Mouse (Mus musculus): ENCODE measurements around the gene Sccpdh. TPM values are rescaled to one million over a fixed set of nuclear protein-coding genes. Genes with fewer than 3 reads are reported as not detected.
"Not testable (repeated sequence)": the region's sequence is repeated elsewhere in the genome, so short reads cannot be mapped to it uniquely, and the experiment has no call there.

Gene Sccpdh
- polyA plus RNA-seq, 1 experiment from 2014 or later, result 51.8 TPM

- Histone ChIP-seq H3K9me3 (no peaks in the 10 kb centered on the region), H3K4me3 (replicated peaks) (no peak overlapping the region), H3K27me3 (replicated peaks) (no peaks in the 10 kb centered on the region), H3K27ac (no peak overlapping the region), H3K4me2 (replicated peaks) (no peak overlapping the region), H3K36me3 (peaks cover 7% of the 10 kb centered on the region; the same call in 1 of the 2 replicates), H3K9ac (no peak overlapping the region), H3K4me1 (replicated peaks) (no peaks in the 10 kb centered on the region)
- ATAC-seq, result no peak
- WGBS, result 89% methylated on average over 2 of the region's 2 CpGs
These were observed 9.0 kb downstream of the Sccpdh start for GRCm38 (mm10) chr1:179677031-179677430.

DNA sequence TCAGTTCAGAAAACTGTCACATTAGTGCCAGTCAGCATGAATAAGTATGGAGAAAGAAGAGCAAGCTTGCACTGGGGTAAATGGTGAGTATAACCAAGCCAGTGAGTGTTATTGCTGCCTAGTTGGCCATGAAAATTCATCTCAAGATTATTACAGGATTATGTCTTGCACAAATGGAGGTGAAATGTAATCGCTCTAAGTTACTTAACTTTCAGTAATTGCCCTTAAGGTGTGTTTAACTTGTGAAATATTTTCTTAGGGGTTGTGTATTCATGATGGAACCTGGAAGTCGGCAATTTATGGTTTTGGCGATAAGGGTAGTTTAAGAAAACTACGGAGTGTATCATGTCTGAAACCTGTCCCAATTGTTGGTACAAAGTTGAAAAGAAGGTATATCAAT is 11.3 kb downstream of the Sccpdh start:
- H3K27me3 ChIP-seq (replicated peaks), result no peaks in the 10 kb centered on the region
- no peak overlapping the region for H3K4me3 ChIP-seq (replicated peaks)
- H3K9ac ChIP-seq, result no peak overlapping the region
- H3K9me3 ChIP-seq, result no peaks in the 10 kb centered on the region
- no peak overlapping the region for H3K27ac ChIP-seq
- ATAC-seq, result no peak
- H3K4me1 ChIP-seq (replicated peaks), result no peaks in the 10 kb centered on the region
- WGBS, result 82% methylated on average over 4 of the region's 4 CpGs
- H3K4me2 ChIP-seq (replicated peaks), result no peak overlapping the region
- H3K36me3 ChIP-seq, result peaks cover 4% of the 10 kb centered on the region; the same call in 1 of the 2 replicates

- H3K27ac ChIP-seq; H3K9me3 ChIP-seq; H3K9ac ChIP-seq; H3K4me2 ChIP-seq (replicated peaks); H3K27me3 ChIP-seq (replicated peaks); H3K4me3 ChIP-seq (replicated peaks); H3K4me1 ChIP-seq (replicated peaks); ATAC-seq; H3K36me3 ChIP-seq: not testable (repeated sequence)
- WGBS, result 85% methylated on average over 10 of the region's 10 CpGs
These were observed 14.7 kb downstream of the Sccpdh start for GRCm38 (mm10) chr1:179682753-179683152.

DNA sequence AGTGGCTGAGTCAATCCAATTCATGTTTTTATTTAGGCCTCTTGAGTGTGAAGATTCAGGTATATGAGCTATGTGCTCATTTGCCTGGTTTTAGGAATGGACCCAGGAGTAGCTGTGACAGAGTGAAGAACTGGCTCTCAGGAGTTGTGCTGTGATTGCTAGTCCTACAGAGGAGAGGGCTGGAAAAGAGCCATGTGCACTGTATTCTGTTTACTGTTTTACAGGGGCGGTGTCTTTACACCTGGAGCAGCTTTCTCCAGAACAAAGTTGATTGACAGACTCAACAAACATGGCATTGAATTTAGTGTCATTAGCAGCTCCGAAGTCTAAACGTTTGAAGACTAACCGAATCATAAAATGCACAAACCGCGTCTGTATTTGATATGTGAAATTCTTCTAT is 18.3 kb downstream of the Sccpdh start:
- 66% methylated on average over 6 of the region's 6 CpGs for WGBS
- H3K4me3 ChIP-seq (replicated peaks), result no peak overlapping the region
- H3K27ac ChIP-seq, result no peak overlapping the region
- H3K36me3 ChIP-seq, result no peaks in the 10 kb centered on the region
- H3K27me3 ChIP-seq (replicated peaks), result no peaks in the 10 kb centered on the region
- peak; percentile 66; the same call in 1 of the 2 replicates for ATAC-seq
- no peak overlapping the region for H3K4me2 ChIP-seq (replicated peaks)
- no peaks in the 10 kb centered on the region for H3K4me1 ChIP-seq (replicated peaks)
- H3K9ac ChIP-seq, result no peak overlapping the region
- H3K9me3 ChIP-seq, result no peaks in the 10 kb centered on the region

GRCm38 (mm10) chr1:179686781-179687180 is 18.8 kb downstream of the Sccpdh start:
- no peaks in the 10 kb centered on the region for H3K27me3 ChIP-seq (replicated peaks)
- no peaks in the 10 kb centered on the region for H3K4me1 ChIP-seq (replicated peaks)
- H3K9me3 ChIP-seq, result no peaks in the 10 kb centered on the region
- H3K4me2 ChIP-seq (replicated peaks), result no peak overlapping the region
- peak; percentile 77 for ATAC-seq
- no peak overlapping the region for H3K27ac ChIP-seq
- no peaks in the 10 kb centered on the region for H3K36me3 ChIP-seq
- no peak overlapping the region for H3K4me3 ChIP-seq (replicated peaks)
- H3K9ac ChIP-seq, result no peak overlapping the region
- 63% methylated on average over 5 of the region's 5 CpGs for WGBS

DNA sequence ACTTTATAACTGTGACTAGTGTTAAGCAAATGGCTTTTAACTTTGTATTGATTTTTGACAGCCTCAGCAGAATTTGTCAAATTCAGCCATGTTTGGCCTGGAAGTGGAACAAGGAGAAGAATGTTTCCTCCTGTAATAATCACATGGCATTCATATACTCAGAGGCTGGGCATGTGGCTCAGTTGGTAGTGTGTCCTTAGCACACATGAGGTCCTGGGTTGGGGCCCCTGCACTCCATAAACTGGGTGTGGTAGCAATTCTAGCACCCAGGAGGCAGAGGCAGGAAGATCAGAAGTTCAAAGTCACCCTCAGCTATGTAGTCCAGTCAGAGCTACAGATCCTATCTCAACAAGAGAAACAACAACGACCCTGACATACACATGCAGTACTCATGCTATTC is 19.3 kb downstream of the Sccpdh start:
- H3K27ac ChIP-seq, result no peak overlapping the region
- H3K4me1 ChIP-seq (replicated peaks), result no peaks in the 10 kb centered on the region
- WGBS, result 100% methylated on average over 1 of the region's 1 CpGs
- H3K9me3 ChIP-seq, result no peaks in the 10 kb centered on the region
- no peak overlapping the region for H3K4me3 ChIP-seq (replicated peaks)
- no peak overlapping the region for H3K4me2 ChIP-seq (replicated peaks)
- no peak overlapping the region for H3K9ac ChIP-seq
- no peaks in the 10 kb centered on the region for H3K36me3 ChIP-seq
- no peaks in the 10 kb centered on the region for H3K27me3 ChIP-seq (replicated peaks)
- peak; percentile 62; the same call in 1 of the 2 replicates for ATAC-seq

DNA sequence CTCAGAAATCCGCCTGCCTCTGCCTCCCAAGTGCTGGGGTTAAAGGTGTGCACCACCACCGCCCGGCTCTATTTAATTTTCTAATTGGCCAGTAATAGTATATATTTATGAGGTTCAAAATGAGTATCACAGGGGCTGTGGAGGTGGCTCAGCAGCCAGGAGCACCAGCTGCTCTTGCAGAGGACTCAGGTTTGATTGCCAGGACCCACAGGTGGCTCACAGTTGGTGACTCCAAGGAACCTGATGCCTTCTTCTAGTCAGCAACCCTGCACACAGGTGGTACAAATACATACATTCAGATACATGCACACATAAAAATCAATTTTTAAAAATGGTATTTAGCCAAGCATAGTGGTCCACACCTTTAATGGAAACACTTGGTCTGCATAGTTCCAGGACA is 20.0 kb downstream of the Sccpdh start:
- Histone ChIP-seq H3K4me3 (replicated peaks) (no peak overlapping the region), H3K9me3 (no peaks in the 10 kb centered on the region), H3K27ac (no peak overlapping the region), H3K27me3 (replicated peaks) (no peaks in the 10 kb centered on the region), H3K4me1 (replicated peaks) (no peaks in the 10 kb centered on the region), H3K36me3 (no peaks in the 10 kb centered on the region), H3K4me2 (replicated peaks) (no peak overlapping the region), H3K9ac (no peak overlapping the region)
- WGBS, result 89% methylated on average over 3 of the region's 3 CpGs
- ATAC-seq, result no peak

DNA sequence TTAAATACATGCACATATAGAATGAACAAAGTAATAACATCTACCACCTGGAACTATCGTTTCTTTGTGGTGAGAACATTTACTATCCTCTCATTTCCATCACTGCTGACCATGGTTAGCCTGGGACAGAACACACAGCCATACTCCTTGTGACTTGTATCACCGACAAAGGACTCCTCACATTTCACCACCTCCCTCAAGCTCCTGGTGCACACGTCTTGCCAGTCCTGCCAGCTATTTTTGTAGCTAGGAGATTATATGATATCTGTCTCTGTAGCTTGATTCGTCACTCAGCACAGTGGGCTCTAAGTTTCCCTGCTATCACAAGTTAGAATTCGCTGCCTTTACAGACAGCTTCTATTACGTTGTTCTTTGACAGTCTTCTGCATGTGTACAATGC is 20.4 kb downstream of the Sccpdh start:
- H3K4me3 ChIP-seq (replicated peaks), result no peak overlapping the region
- no peak for ATAC-seq
- no peak overlapping the region for H3K4me2 ChIP-seq (replicated peaks)
- H3K9me3 ChIP-seq, result no peaks in the 10 kb centered on the region
- WGBS, result 86% methylated on average over 6 of the region's 6 CpGs
- H3K4me1 ChIP-seq (replicated peaks), result no peaks in the 10 kb centered on the region
- no peaks in the 10 kb centered on the region for H3K27me3 ChIP-seq (replicated peaks)
- no peak overlapping the region for H3K9ac ChIP-seq
- no peak overlapping the region for H3K27ac ChIP-seq
- H3K36me3 ChIP-seq, result no peaks in the 10 kb centered on the region

GRCm38 (mm10) chr1:179688914-179689313 is 20.9 kb downstream of the Sccpdh start:
- Histone ChIP-seq H3K27ac (no peak overlapping the region), H3K9me3 (no peaks in the 10 kb centered on the region), H3K4me3 (replicated peaks) (no peak overlapping the region), H3K4me2 (replicated peaks) (no peak overlapping the region), H3K4me1 (replicated peaks) (no peaks in the 10 kb centered on the region), H3K36me3 (no peaks in the 10 kb centered on the region), H3K27me3 (replicated peaks) (no peaks in the 10 kb centered on the region), H3K9ac (no peak overlapping the region)
- 79% methylated on average over 5 of the region's 5 CpGs for WGBS
- ATAC-seq, result no peak

DNA sequence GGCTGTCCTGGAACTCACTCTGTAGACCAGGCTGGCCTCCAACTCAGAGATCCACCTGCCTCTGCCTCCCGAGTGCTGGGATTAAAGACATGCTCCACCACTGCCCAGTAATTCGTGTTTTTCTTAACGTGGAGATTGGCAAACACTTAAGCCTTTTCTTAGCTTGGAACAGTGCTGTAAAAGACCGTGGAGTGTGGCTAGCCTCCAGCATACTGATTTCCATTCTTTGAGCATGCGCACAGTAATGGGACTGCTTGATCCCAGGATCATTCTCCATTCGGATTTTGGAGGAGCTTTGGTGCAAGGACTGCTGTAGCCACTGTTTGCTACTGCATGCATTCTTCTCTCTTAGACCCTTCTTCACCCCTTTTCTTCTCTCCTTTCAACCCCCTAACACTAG is 21.5 kb downstream of the Sccpdh start:
- WGBS, result 83% methylated on average over 6 of the region's 6 CpGs
- no peak overlapping the region for H3K4me2 ChIP-seq (replicated peaks)
- H3K4me1 ChIP-seq (replicated peaks), result no peaks in the 10 kb centered on the region
- no peak for ATAC-seq
- H3K27me3 ChIP-seq (replicated peaks), result no peaks in the 10 kb centered on the region
- H3K9me3 ChIP-seq, result no peaks in the 10 kb centered on the region
- no peak overlapping the region for H3K9ac ChIP-seq
- no peak overlapping the region for H3K27ac ChIP-seq
- no peaks in the 10 kb centered on the region for H3K36me3 ChIP-seq
- no peak overlapping the region for H3K4me3 ChIP-seq (replicated peaks)

- H3K9me3 ChIP-seq, result no peaks in the 10 kb centered on the region
- ATAC-seq, result no peak
- H3K9ac ChIP-seq, result no peak overlapping the region
- H3K4me3 ChIP-seq (replicated peaks), result no peak overlapping the region
- no peaks in the 10 kb centered on the region for H3K36me3 ChIP-seq
- H3K4me2 ChIP-seq (replicated peaks), result no peak overlapping the region
- no peaks in the 10 kb centered on the region for H3K27me3 ChIP-seq (replicated peaks)
- no peak overlapping the region for H3K27ac ChIP-seq
- WGBS, result 45% methylated on average over 3 of the region's 3 CpGs
- no peaks in the 10 kb centered on the region for H3K4me1 ChIP-seq (replicated peaks)
These were observed 36.1 kb downstream of the Sccpdh start for GRCm38 (mm10) chr1:179704150-179704549.

DNA sequence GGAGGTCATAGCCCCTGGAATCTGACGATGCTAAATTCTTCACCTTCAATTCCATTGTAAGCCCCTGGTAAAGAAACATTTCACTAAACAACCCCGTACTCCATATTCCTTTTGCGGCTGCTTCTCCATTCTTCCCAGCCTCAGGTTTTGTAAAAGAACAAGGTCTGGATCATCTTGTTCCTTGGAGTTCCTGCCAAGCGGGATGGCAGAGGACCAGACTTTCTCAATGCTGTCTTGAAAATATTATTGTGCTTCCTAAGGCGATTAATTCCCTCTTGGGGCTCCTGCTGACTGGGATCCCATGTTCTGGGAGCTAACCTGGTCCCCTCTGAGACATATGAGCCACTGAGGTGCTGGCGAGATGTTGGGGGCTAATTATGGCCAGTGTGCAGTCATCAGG is 37.1 kb downstream of the Sccpdh start:
- Histone ChIP-seq H3K4me2 (replicated peaks) (no peak overlapping the region), H3K36me3 (no peaks in the 10 kb centered on the region), H3K27me3 (replicated peaks) (no peaks in the 10 kb centered on the region), H3K9ac (no peak overlapping the region), H3K27ac (no peak overlapping the region), H3K4me1 (replicated peaks) (no peaks in the 10 kb centered on the region), H3K9me3 (no peaks in the 10 kb centered on the region), H3K4me3 (replicated peaks) (no peak overlapping the region)
- ATAC-seq, result no peak
- 88% methylated on average over 6 of the region's 6 CpGs for WGBS

DNA sequence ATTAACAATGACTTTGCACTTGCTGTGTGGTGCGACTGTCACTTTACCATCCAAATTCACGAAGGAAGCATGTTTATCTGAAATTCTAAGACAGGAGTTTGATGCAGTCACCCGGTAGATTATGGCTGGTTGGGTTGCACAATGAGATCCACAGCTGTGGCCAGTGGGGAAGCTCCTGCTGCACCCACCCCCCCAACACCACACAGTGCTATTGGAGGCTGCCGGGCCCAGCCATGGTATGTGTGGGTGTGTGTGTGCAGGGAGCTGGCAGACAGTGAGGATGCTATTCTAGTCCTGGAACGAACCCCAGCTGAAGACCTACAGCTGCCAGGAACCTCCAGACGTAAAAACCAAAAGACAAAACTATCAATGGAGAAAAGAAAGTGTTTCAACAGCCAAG is 41.4 kb downstream of the Sccpdh start:
- no peaks in the 10 kb centered on the region for H3K9me3 ChIP-seq
- no peak overlapping the region for H3K4me3 ChIP-seq (replicated peaks)
- no peaks in the 10 kb centered on the region for H3K27me3 ChIP-seq (replicated peaks)
- WGBS, result 67% methylated on average over 6 of the region's 6 CpGs
- no peaks in the 10 kb centered on the region for H3K4me1 ChIP-seq (replicated peaks)
- no peak overlapping the region for H3K27ac ChIP-seq
- H3K4me2 ChIP-seq (replicated peaks), result no peak overlapping the region
- ATAC-seq, result no peak
- no peaks in the 10 kb centered on the region for H3K36me3 ChIP-seq
- H3K9ac ChIP-seq, result no peak overlapping the region

GRCm38 (mm10) chr1:179710739-179711138 is 42.7 kb downstream of the Sccpdh start:
- H3K27me3 ChIP-seq (replicated peaks), result no peaks in the 10 kb centered on the region
- H3K4me1 ChIP-seq (replicated peaks), result no peaks in the 10 kb centered on the region
- 83% methylated on average over 5 of the region's 5 CpGs for WGBS
- no peak overlapping the region for H3K4me3 ChIP-seq (replicated peaks)
- H3K9me3 ChIP-seq, result no peaks in the 10 kb centered on the region
- no peaks in the 10 kb centered on the region for H3K36me3 ChIP-seq
- no peak overlapping the region for H3K27ac ChIP-seq
- ATAC-seq, result no peak
- H3K9ac ChIP-seq, result no peak overlapping the region
- no peak overlapping the region for H3K4me2 ChIP-seq (replicated peaks)
